15 mouse cellular contexts compared by ENCODE assay signal in genomic region chr1:44216352-44217116, GRCm38 (mm10). TPM values are rescaled to one million over a fixed set of nuclear protein-coding genes. Genes with fewer than 3 reads are reported as not detected.
DNase-seq lines count a peak whose midpoint lies in the region; ATAC-seq and TF ChIP-seq lines count a peak whose summit lies in the region.
"Had no signal": no experiment of that assay in that cellular context is flagged by ENCODE, and none has a peak within 500 bp of the region (broad histone marks: within the 10 kb centered on the region; RNA-seq: fewer than 3 reads in every experiment).

No protein-coding gene starts in this region.

- no peak overlapping the region for H3K9ac ChIP-seq in stomach, postnatal 0 days (ENCODE audit: low read length)
- H3K9ac ChIP-seq: embryonic facial prominence, embryonic 12.5 days had no signal

- TF ChIP-seq EP300 in stomach, postnatal 0 days (optimal IDR thresholded peaks at IDR 0.05): no peak

- 0 out of 2 replicates have a peak, but pooled peaks cover 4% of the 10 kb centered on the region for H3K4me1 ChIP-seq in stomach, postnatal 0 days (replicated peaks; ENCODE audit: control insufficient read depth, insufficient read depth)
- H3K4me1 ChIP-seq: embryonic facial prominence, embryonic 12.5 days had no signal

- 31% methylated on average over 2 of the region's 2 CpGs for WGBS in stomach, postnatal 0 days

- H3K9me3 ChIP-seq in stomach, postnatal 0 days (ENCODE audit: control insufficient read depth, low read length): no peaks in the 10 kb centered on the region
- H3K9me3 ChIP-seq: embryonic facial prominence, embryonic 12.5 days had no signal

- peak; percentile 45; the same call in 1 of the 2 replicates for ATAC-seq in stomach, postnatal 0 days (ENCODE audit: low FRiP score, low TSS enrichment)

- H3K4me3 ChIP-seq in gastrocnemius, adult 2 months: peak overlapping the region; percentile 57
- no peak overlapping the region for H3K4me3 ChIP-seq in stomach, postnatal 0 days (ENCODE audit: low read depth, low read length)
- H3K4me3 ChIP-seq: embryonic facial prominence, embryonic 12.5 days; heart, adult 2 months had no signal

- peak; percentile 49 for DNase-seq in gastrocnemius, adult 2 months
- DNase-seq in gastrocnemius, postnatal 14 days: no peak
- peak; percentile 7 for DNase-seq in testis, postnatal 14 days (ENCODE audit: low spot score)
- DNase-seq in testis, postnatal 10 days (ENCODE audit: low spot score): no peak
- DNase-seq in heart, postnatal 36 days: peak; percentile 44 to 48
- DNase-seq in stomach, postnatal 0 days (ENCODE audit: low spot score): no peak
- DNase-seq in cerebellum, adult 18-20 months: no peak
- no peak for DNase-seq in left cerebral cortex, adult 9 months (ENCODE audit: low spot score in 2 of 2)
- DNase-seq: kidney, adult 11 months had no signal

- intact Hi-C loops in gastrocnemius, adult 2 months (cut with DNase I): loop anchor here (1.0 kb wide), 1 partner anchor 17 kb away; no protein-coding TSS in a partner anchor
- intact Hi-C loops in gastrocnemius, postnatal 14 days (cut with DNase I; ENCODE audit: low total_unique reads): no loop called here
- intact Hi-C loops in heart, postnatal 36 days (cut with DNase I): no loop called here

- no peak for TF ChIP-seq CTCF in gastrocnemius, adult 2 months (IDR thresholded peaks at IDR 0.05)
- no peak for TF ChIP-seq CTCF in stomach, postnatal 0 days (IDR thresholded peaks at IDR 0.05; ENCODE audit: low read depth)

- peak overlapping the region; percentile 86 for H3K27ac ChIP-seq in gastrocnemius, adult 2 months
- 0 out of 2 replicates have a peak overlapping the region, but pooled peaks have one; percentile 20 for H3K27ac ChIP-seq in stomach, postnatal 0 days (replicated peaks)
- H3K27ac ChIP-seq: embryonic facial prominence, embryonic 12.5 days; heart, adult 2 months had no signal

- no peaks in the 10 kb centered on the region for H3K27me3 ChIP-seq in stomach, postnatal 0 days (ENCODE audit: control insufficient read depth, insufficient read depth, low read length)
- H3K27me3 ChIP-seq: embryonic facial prominence, embryonic 12.5 days had no signal

- no peaks in the 10 kb centered on the region for H3K36me3 ChIP-seq in stomach, postnatal 0 days (ENCODE audit: control insufficient read depth, insufficient read depth, low read length)
- H3K36me3 ChIP-seq: embryonic facial prominence, embryonic 12.5 days had no signal

- no peak overlapping the region for H3K4me2 ChIP-seq in stomach, postnatal 0 days (replicated peaks; ENCODE audit: low read depth)
- H3K4me2 ChIP-seq: embryonic facial prominence, embryonic 12.5 days had no signal

RNA-seq across cellular contexts. Expression of gene Mettl21e, which starts 2.2 kb away (rescaled TPM):
- 10 to 100 TPM; 16.1 to 26.2 TPM for total RNA-seq in gastrocnemius, adult 2 months (2021)
- total RNA-seq in gastrocnemius, postnatal 14 days (2021): 1 to 10 TPM; 1.3 to 5.4 TPM
- total RNA-seq in heart, postnatal 36 days (2021): under 1 TPM in 1 of 2 experiments, not detected in 1; 0.14 TPM
- polyA plus RNA-seq in stomach, postnatal 0 days (2015; fragmentation: Nextera tagmentation; extraction: Ambion mirVana): 0.02 and 0.10 TPM in 2 replicates
- total RNA-seq: left cerebral cortex, postnatal 10 days; megakaryocyte, adult 5-6 weeks had no signal
- polyA plus RNA-seq: heart, adult 2 months; neural tube, embryonic 11.5 days; stomach, embryonic 14.5 days had no signal

Comparison
In these comparisons a context has a peak if more than half of its experiments do, and no peak if none do; other contexts are left out.
1. DNase-seq: peak in gastrocnemius, adult 2 months (single experiment), testis, postnatal 14 days (single experiment) and heart, postnatal 36 days (2 of 2); none in gastrocnemius, postnatal 14 days (single experiment), testis, postnatal 10 days (single experiment), stomach, postnatal 0 days (single experiment), cerebellum, adult 18-20 months (0 of 2) and left cerebral cortex, adult 9 months (0 of 2).